Mouse (Mus musculus) heart, embryonic 14.5 days (tissue): Measurements from ENCODE around the gene Srp68. TPM values are rescaled to one million over a fixed set of nuclear protein-coding genes. Genes with fewer than 3 reads are reported as not detected.

Source experiments
- ATAC-seq: fragments of 200-750 bp; cut with Nextera tagmentation; 2 replicates; pipeline ENCODE4 v1.8.0; 2017; ENCODE audit warnings: low read depth, moderate TSS enrichment; ENCODE audit not compliant: insufficient number of reproducible peaks, insufficient read depth, low FRiP score
- H3K27ac ChIP-seq, 2 experiments: fragments of 200-500 bp in 1 of 2; fragments of 300-500 bp in 1 of 2; sonication (generic) in 1 of 2; replicated peaks in 1 of 2; 2 replicates each; pipeline ENCODE4 v1.5.1; 2012 to 2014; ENCODE audit warnings: low read depth in 2 of 2, low read length in 2 of 2, control low read depth in 1 of 2, mild to moderate bottlenecking in 1 of 2, mixed read lengths in 1 of 2; ENCODE audit not compliant: control insufficient read depth in 1 of 2, insufficient read depth in 1 of 2
- H3K27me3 ChIP-seq: fragments of 300-500 bp; sonication (generic); 2 replicates; pipeline ENCODE4 v1.6.1; 2014; ENCODE audit warnings: mild to moderate bottlenecking, low read length, control low read depth; ENCODE audit not compliant: control insufficient read depth, insufficient read depth
- H3K36me3 ChIP-seq: fragments of 300-500 bp; sonication (generic); 2 replicates; pipeline ENCODE4 v1.6.1; 2014; ENCODE audit warnings: mild to moderate bottlenecking, control low read depth, low read length, mixed read lengths; ENCODE audit not compliant: control insufficient read depth, insufficient read depth
- H3K4me1 ChIP-seq, 2 experiments: fragments of 200-500 bp in 1 of 2; fragments of 300-500 bp in 1 of 2; sonication (generic) in 1 of 2; 2 replicates each; pipeline ENCODE4 v1.6.1; 2012 to 2014; ENCODE audit warnings: low read length in 2 of 2, control low read depth in 1 of 2, mixed read lengths in 1 of 2; ENCODE audit not compliant: control insufficient read depth in 2 of 2, insufficient read depth in 2 of 2
- H3K4me2 ChIP-seq: fragments of 300-500 bp; sonication (generic); 2 replicates; pipeline ENCODE4 v1.6.1; 2014; ENCODE audit warnings: mild to moderate bottlenecking, low read length
- H3K4me3 ChIP-seq, 2 experiments: fragments of 200-500 bp in 1 of 2; fragments of 300-500 bp in 1 of 2; sonication (generic) in 1 of 2; 2 replicates each; pipeline ENCODE4 v1.5.1; 2012 to 2014; ENCODE audit warnings: low read length in 2 of 2, mild to moderate bottlenecking in 2 of 2, control low read depth in 1 of 2, low read depth in 1 of 2, moderate library complexity in 1 of 2; ENCODE audit not compliant: control insufficient read depth in 1 of 2, insufficient read depth in 1 of 2
- H3K9ac ChIP-seq: fragments of 300-500 bp; sonication (generic); 2 replicates; pipeline ENCODE4 v1.6.1; 2014; ENCODE audit warnings: mild to moderate bottlenecking, low read length
- H3K9me3 ChIP-seq: fragments of 300-500 bp; sonication (generic); 2 replicates; pipeline ENCODE4 v1.6.1; 2016; ENCODE audit warnings: low read length, control low read depth; ENCODE audit not compliant: control insufficient read depth
- WGBS: fragments of 180-500 bp; shearing (Covaris S2); extraction: QIAGEN DNeasy Blood & Tissue Kit; methylation state at CpG from one replicate; pipeline ENCODE4 v1.1.7; 2014; 5-methylcytosine and 5-hydroxymethylcytosine counted together
- polyA plus RNA-seq: library from polyadenylated mRNA; unstranded; fragments of >200 nt; fragmentation: Nextera tagmentation; extraction: Ambion mirVana; gene quantifications from 2 replicates; pipeline ENCODE4 v1.2.1, GENCODE M21; 2014

Gene Srp68
- polyA plus RNA-seq, result 55.5 and 57.7 TPM in 2 replicates

DNA sequence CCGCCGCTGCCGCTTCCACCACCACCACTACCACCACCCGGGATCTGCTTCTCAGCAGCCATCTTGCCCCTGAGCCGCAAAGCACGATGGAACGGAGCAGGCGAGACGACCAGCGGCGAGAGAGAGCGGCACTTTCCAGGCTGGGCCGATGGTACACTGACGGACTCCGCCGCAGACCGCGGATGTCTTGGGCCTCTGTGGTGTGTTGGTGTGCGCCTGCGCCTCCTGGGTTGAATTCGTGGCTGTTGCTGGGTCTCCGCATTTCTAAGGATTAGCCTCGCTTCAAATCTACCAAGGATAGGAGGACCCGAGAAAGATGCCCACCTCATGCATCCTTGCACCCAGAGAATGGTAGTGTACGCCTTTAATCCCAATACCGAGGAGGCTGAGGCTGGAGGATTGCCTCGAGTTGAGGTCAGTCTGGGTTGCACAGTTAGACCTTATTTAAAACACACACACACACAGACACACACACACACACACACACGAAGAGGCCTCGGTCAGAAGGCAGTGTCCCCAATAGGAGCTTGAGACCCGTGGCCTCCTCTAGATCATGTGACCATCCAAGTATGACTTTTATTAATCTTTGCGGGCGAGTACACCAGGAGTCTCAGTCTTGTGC lies at the start of gene Srp68:
TSS of gene Srp68 (minus strand) at position 173 of the 622 bp plus-strand sequence.
- H3K4me2 ChIP-seq, result peak within 1 kb of the TSS; percentile 76
- 3% methylated on average over 32 of the region's 32 CpGs for WGBS
- H3K36me3 ChIP-seq, result peaks cover 32% of the 10 kb centered on the region
- peak; percentile 95 for ATAC-seq
- no peaks in the 10 kb centered on the region for H3K9me3 ChIP-seq
- peaks cover 7 to 12% of the 10 kb centered on the region in 2 experiments for H3K4me1 ChIP-seq
- peak within 1 kb of the TSS; percentile 78 to 86 for H3K27ac ChIP-seq
- peak within 1 kb of the TSS; percentile 79 to 91 for H3K4me3 ChIP-seq
- H3K9ac ChIP-seq, result peak within 1 kb of the TSS; percentile 92
- no peaks in the 10 kb centered on the region for H3K27me3 ChIP-seq

DNA sequence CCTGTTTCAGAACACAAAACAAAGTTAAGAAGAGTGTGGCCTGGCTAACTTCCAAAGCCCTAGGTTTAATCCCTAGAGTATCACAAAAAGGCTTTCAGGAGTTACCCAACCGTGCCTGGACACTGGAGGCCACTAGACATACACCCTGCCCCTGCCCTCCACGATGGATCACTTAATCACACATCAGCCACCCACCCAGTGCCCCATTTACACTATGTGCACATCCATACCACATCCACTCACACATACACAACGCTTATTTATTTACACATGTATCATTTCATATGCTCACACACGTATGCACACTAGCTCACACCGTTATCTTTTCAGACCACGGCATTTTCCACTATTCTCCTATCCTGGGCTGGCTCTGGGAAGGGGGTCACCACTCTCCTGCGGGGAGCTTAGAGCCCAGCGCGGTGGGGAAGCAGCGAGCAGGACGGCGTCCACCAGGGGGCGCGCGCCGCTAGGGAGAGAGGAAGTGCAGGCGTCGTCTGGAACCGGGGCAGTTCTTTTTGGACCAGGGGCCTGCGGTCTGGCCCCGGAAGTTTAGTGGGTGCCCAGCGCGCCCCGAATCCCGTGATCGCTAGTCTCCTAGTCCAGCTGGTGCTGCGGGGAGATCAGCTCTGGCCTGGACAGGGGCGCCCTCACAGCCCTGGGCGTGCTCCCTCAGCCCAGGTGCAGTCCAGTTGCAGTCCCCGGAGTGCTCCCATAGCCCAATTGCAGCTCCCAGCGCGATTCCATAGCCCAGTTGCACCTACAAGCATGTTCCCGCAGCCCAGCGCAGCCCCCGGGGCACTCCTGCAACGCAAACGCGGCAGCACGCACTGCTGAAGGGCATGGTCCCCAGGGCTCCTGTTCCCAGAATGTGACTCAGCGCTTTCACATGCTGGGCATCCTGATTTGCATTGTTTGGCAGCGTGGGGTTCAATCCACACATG lies 45.0 kb upstream of the Srp68 start:
- 2% methylated on average over 40 of the region's 41 CpGs for WGBS
- Histone ChIP-seq H3K4me1 (peaks cover 0 to 3% of the 10 kb centered on the region in 2 experiments; a peak in 1 of 4 replicates), H3K27ac (no peak overlapping the region), H3K4me2 (peak overlapping the region; percentile 90), H3K27me3 (peaks cover 3% of the 10 kb centered on the region; the same call in 1 of the 2 replicates), H3K36me3 (no peaks in the 10 kb centered on the region), H3K4me3 (peak overlapping the region; percentile 42 to 48), H3K9ac (peak overlapping the region; percentile 70), H3K9me3 (no peaks in the 10 kb centered on the region)
- peak; percentile 62; the same call in 1 of the 2 replicates for ATAC-seq

DNA sequence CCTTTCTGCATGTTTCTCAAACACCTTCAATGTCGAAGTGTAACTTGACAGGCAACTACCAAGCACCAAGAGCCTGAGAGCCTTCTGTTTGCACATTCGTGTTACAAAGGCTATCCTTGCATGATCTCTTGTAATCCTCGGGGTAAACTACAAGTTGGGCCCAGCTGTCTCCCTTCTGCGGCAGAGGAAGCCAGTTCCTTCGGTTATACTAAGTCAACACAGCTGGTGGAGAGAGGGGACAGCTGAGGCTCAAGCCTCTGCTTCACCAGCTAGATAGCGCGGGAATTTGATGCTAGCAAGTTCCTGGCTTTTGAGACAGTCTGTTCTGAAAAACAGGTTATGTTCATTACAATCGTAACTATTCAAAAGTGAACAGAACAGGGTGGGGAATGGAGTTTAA lies 38.3 kb upstream of the Srp68 start:
- H3K36me3 ChIP-seq, result no peaks in the 10 kb centered on the region
- no peaks in the 10 kb centered on the region for H3K4me1 ChIP-seq
- no peak for ATAC-seq
- no peaks in the 10 kb centered on the region for H3K27me3 ChIP-seq
- no peak overlapping the region for H3K27ac ChIP-seq
- 50% methylated on average over 8 of the region's 8 CpGs for WGBS
- no peak overlapping the region for H3K4me2 ChIP-seq
- no peak overlapping the region for H3K4me3 ChIP-seq
- no peaks in the 10 kb centered on the region for H3K9me3 ChIP-seq
- H3K9ac ChIP-seq, result no peak overlapping the region

DNA sequence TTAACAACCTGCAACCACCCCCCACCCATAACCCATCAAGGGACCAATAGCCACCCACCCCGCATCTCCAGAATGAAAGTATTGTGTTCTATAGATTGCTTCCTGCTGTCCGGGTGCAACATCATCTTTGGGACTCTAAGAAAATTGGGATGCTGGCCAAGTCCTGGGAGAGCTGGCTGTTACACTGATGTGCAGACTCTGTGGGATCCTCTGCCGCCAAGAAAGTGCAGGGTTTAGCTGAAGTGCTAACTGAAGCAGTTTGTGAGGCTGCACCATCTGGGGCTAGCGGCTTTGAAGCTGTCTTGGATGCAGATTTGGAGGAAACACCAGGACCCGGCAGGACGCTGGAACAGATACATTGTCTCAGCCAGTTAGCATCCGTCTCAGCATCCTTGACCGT lies 37.2 kb upstream of the Srp68 start:
- 34% methylated on average over 8 of the region's 8 CpGs for WGBS
- Histone ChIP-seq H3K27ac (no peak overlapping the region), H3K4me3 (no peak overlapping the region), H3K4me2 (no peak overlapping the region), H3K9ac (no peak overlapping the region), H3K36me3 (no peaks in the 10 kb centered on the region), H3K4me1 (no peaks in the 10 kb centered on the region; a peak in 1 of 4 replicates), H3K27me3 (no peaks in the 10 kb centered on the region), H3K9me3 (no peaks in the 10 kb centered on the region)
- no peak for ATAC-seq

DNA sequence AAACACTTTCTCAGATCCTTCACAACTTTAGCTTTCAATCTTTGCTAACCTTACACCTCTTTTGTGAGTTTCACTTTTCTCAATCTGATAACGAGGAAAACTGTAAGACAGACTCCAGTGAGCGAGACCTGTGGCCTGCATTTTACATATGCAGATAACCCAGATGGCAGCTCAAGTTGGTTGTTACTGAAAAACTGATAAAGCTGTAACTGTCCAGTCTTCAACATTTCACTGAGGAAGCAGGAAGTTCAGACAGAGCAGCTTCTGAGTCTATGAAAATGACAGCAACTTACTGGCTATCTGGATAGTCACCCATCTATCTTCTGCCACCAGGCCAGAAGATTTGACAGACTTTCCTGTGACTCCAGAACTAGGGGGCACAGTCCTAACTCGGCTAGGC lies 35.6 kb upstream of the Srp68 start:
- H3K9ac ChIP-seq, result no peak overlapping the region
- ATAC-seq, result no peak
- WGBS, result 57% methylated on average over 3 of the region's 3 CpGs
- H3K9me3 ChIP-seq, result no peaks in the 10 kb centered on the region
- no peak overlapping the region for H3K27ac ChIP-seq
- H3K27me3 ChIP-seq, result no peaks in the 10 kb centered on the region
- peaks cover 3 to 7% of the 10 kb centered on the region in 2 experiments for H3K4me1 ChIP-seq
- peaks cover 4% of the 10 kb centered on the region for H3K36me3 ChIP-seq
- H3K4me3 ChIP-seq, result no peak overlapping the region
- no peak overlapping the region for H3K4me2 ChIP-seq

DNA sequence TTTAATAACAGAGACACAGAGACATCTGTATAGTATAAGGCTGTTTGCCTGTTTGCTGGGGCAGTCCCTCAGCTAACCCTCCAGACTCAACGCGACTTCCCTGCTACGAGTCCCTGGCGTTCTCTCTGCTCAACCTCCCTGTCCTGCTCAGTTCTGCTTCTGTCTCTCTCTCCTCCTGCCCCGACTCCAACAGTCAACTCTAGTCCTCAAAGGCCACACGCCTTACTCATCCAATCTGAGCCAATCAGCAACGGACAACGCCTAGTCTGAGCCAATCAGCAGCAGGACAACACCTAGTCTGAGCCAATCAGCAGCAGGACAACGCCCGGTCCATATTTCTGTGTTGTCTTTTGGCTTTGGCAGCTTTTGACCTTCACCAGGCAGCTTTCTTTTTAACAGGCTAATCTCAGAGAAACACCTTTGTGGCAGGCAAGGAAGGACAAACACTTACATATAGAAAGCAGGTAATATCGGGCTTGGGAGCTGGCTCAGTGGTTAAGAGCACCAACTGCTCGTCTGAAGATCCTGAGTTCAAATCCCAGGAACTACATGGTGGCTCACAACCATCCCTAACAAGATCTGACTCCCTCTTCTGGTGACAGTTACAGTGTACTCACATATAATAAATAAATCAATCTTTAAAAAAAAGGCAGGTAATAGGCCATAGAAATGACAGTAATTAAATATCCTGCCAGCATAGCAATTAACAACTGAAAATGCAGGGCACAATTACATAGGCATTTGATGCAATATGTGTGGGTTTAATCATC lies 33.9 kb upstream of the Srp68 start:
- no peak for ATAC-seq
- peaks cover 21% of the 10 kb centered on the region for H3K36me3 ChIP-seq
- WGBS, result 86% methylated on average over 12 of the region's 12 CpGs

DNA sequence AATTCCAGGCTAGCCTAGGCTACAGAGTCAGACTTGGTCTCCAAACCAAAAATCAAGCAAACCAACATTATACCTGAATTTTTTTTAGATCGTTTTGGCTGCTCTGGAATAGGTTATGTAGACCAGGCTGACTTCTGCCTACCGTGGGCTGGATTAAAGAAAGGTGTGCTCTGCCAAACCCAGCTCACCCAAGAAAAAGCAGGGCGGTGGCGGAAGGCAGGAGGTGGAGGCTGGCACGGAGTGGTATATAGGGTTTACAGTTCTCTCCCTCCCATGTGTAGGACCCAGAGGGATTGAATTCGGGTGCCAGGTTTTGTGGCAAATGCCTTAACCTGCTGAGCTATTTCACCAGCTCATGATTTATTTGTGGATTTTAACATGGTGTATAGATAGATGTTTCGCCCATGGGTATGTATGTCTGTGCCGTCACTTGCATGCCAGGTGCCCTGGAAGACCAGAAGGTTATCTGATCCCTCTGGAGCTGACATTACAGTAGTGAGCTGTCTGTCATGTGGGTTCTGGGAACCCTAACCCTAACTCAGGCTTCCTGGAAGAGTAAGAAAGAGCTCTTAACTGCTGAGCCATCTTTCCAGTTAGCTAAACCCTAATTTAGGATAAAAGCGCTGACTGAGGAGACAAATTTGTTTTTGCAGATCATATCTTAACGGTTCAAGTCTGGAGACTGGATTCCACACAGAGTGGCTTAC lies 33.2 kb upstream of the Srp68 start, which contains the start of gene Exoc7:
TSS of gene Exoc7 (minus strand) at position 215 of the 707 bp plus-strand sequence.
- Histone ChIP-seq H3K4me3 (peak within 1 kb of the TSS; percentile 63 to 97), H3K36me3 (peaks cover 28% of the 10 kb centered on the region), H3K4me1 (peaks cover 3 to 7% of the 10 kb centered on the region in 2 experiments), H3K27me3 (no peaks in the 10 kb centered on the region), H3K9ac (peak within 1 kb of the TSS; percentile 87), H3K27ac (peak within 1 kb of the TSS; percentile 33 to 44; a peak in 2 of 4 replicates), H3K4me2 (peak within 1 kb of the TSS; percentile 88), H3K9me3 (no peaks in the 10 kb centered on the region)
- ATAC-seq, result no peak
- WGBS, result 86% methylated on average over 10 of the region's 10 CpGs

More for the DNA sequence above, 33.9 kb upstream of the Srp68 start:
- H3K4me1 ChIP-seq, result peaks cover 3 to 7% of the 10 kb centered on the region in 2 experiments
- no peaks in the 10 kb centered on the region for H3K27me3 ChIP-seq
- no peak overlapping the region for H3K4me2 ChIP-seq
- no peak overlapping the region for H3K9ac ChIP-seq
- H3K9me3 ChIP-seq, result no peaks in the 10 kb centered on the region
- no peak overlapping the region for H3K27ac ChIP-seq
- no peak overlapping the region for H3K4me3 ChIP-seq
